Mouse (Mus musculus): ENCODE measurements around the gene Prss8.

- TF ChIP-seq EP300 (IDR thresholded peaks at IDR 0.05; ENCODE audit: low read depth) (no peak), CTCF (IDR thresholded peaks at IDR 0.05; ENCODE audit: low read depth) (no peak)
Measured at GRCm38 (mm10) chr7:127887191-127887590, 42.7 kb downstream of the Prss8 start.
